Mouse (Mus musculus) stomach, embryonic 16.5 days (tissue): ENCODE measurements at regions not wholly inside any gene's neighbourhood (a gene's known extent, or its start where the extent isn't known, plus 50 kb on each side); places are given as distances from the start of the nearest gene placed in this dataset.

Experiments
- ATAC-seq: fragments of 200-750 bp; cut with Nextera tagmentation; 2 replicates; pipeline ENCODE4 v1.8.0; 2017; ENCODE audit warnings: moderate number of reproducible peaks, moderate TSS enrichment; ENCODE audit not compliant: insufficient read depth, low FRiP score
- H3K27ac ChIP-seq: fragments of 300-500 bp; sonication (generic); 2 replicates; pipeline ENCODE4 v1.5.1; 2014; ENCODE audit warnings: low read length
- H3K27me3 ChIP-seq: fragments of 300-500 bp; sonication (generic); 2 replicates; pipeline ENCODE4 v1.6.1; 2014; ENCODE audit warnings: low read length, control low read depth, mixed read lengths; ENCODE audit not compliant: control insufficient read depth, insufficient read depth
- H3K36me3 ChIP-seq: fragments of 300-500 bp; sonication (generic); 2 replicates; pipeline ENCODE4 v1.6.1; 2014; ENCODE audit warnings: low read length; ENCODE audit not compliant: control insufficient read depth, insufficient read depth
- H3K4me1 ChIP-seq: fragments of 300-500 bp; sonication (generic); 2 replicates; pipeline ENCODE4 v1.6.1; 2014; ENCODE audit warnings: low read length, control low read depth, mixed read lengths; ENCODE audit not compliant: control insufficient read depth, insufficient read depth
- H3K4me2 ChIP-seq: fragments of 300-500 bp; sonication (generic); 2 replicates; pipeline ENCODE4 v1.6.1; 2014; ENCODE audit warnings: low read depth, low read length, mixed read lengths
- H3K4me3 ChIP-seq: fragments of 300-500 bp; sonication (generic); replicated peaks from 2 replicates; pipeline ENCODE4 v1.5.1; 2014; ENCODE audit warnings: mild to moderate bottlenecking, low read length
- H3K9ac ChIP-seq: fragments of 300-500 bp; sonication (generic); 2 replicates; pipeline ENCODE4 v1.6.1; 2014; ENCODE audit warnings: low read length
- H3K9me3 ChIP-seq: fragments of 300-500 bp; sonication (generic); replicated peaks from 2 replicates; pipeline ENCODE4 v1.6.1; 2016; ENCODE audit warnings: low read length, control low read depth; ENCODE audit not compliant: control insufficient read depth
- WGBS: fragments of 180-500 bp; shearing (Covaris S2); extraction: QIAGEN DNeasy Blood & Tissue Kit; methylation state at CpG from one replicate; pipeline ENCODE4 v1.1.7; 2014; 5-methylcytosine and 5-hydroxymethylcytosine counted together

DNA sequence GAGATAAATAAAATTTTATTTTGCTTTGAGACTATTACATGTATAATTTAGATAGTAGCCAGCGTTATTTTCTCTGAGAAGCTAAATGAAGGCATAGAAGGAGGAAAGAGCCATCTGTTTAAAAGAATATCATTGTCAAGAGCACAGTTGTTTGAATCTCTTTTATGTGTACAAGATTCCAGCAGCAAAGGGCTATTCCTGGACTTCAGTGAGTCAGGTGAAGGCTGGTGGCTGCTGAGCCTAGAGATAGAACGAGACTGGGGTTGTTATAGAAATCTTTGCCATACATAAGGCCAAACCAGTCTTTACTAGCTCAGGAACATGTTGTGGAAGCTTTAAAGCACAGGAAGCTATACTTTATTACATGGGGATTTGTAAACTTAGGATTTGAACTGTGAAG lies 261.6 kb downstream of the Adcyap1 start:
- Histone ChIP-seq H3K4me1 (no peaks in the 10 kb centered on the region), H3K9me3 (no peaks in the 10 kb centered on the region), H3K4me3 (no peak overlapping the region), H3K9ac (no peak overlapping the region), H3K27ac (no peak overlapping the region), H3K36me3 (no peaks in the 10 kb centered on the region), H3K27me3 (no peaks in the 10 kb centered on the region), H3K4me2 (no peak overlapping the region)
- WGBS: 80% methylated on average over 2 of the region's 2 CpGs
- ATAC-seq: no peak

- 88% methylated on average over 3 of the region's 3 CpGs for WGBS
Measured at GRCm38 (mm10) chr17:93463621-93464211, 264.9 kb downstream of the Adcyap1 start.

DNA sequence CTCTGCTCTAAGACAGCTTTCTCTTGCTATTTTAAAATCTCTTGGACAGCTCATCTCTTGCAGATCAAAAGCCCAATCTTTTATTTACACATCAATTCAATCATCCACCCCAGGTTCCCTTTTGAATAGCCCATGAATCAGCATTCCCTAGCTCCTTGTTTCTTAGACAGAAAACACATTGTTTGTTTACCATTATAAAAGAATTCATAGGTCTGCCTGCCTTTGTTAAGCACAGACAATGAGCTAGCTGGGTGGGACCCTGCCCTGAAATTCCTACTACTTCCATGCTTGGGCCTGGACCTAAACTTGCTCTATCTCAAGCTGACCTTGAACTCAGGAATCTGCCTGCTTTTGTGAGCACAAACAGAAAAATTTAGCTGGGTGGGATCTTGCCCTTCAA lies 283.6 kb downstream of the Adcyap1 start:
- H3K27me3 ChIP-seq: no peaks in the 10 kb centered on the region
- H3K9me3 ChIP-seq: no peaks in the 10 kb centered on the region
- H3K4me3 ChIP-seq: no peak overlapping the region
- no peak overlapping the region for H3K27ac ChIP-seq
- ATAC-seq: no peak
- no peak overlapping the region for H3K4me2 ChIP-seq
- H3K9ac ChIP-seq: no peak overlapping the region
- H3K4me1 ChIP-seq: no peaks in the 10 kb centered on the region
- no peaks in the 10 kb centered on the region for H3K36me3 ChIP-seq

More at GRCm38 (mm10) chr17:93463621-93464211, 264.9 kb downstream of the Adcyap1 start:
- H3K9ac ChIP-seq: no peak overlapping the region
- no peaks in the 10 kb centered on the region for H3K27me3 ChIP-seq
- H3K4me1 ChIP-seq: no peaks in the 10 kb centered on the region
- H3K27ac ChIP-seq: no peak overlapping the region
- no peak overlapping the region for H3K4me2 ChIP-seq
- ATAC-seq: no peak
- no peaks in the 10 kb centered on the region for H3K9me3 ChIP-seq
- no peak overlapping the region for H3K4me3 ChIP-seq
- no peaks in the 10 kb centered on the region for H3K36me3 ChIP-seq

- WGBS: 53% methylated on average over 1 of the region's 1 CpGs
- no peak overlapping the region for H3K4me3 ChIP-seq
Measured at GRCm38 (mm10) chr17:93484540-93484939, 285.7 kb downstream of the Adcyap1 start.

GRCm38 (mm10) chr17:93486442-93486841 lies 287.6 kb downstream of the Adcyap1 start:
- no peaks in the 10 kb centered on the region for H3K27me3 ChIP-seq
- no peaks in the 10 kb centered on the region for H3K4me1 ChIP-seq
- no peak overlapping the region for H3K9ac ChIP-seq
- no peaks in the 10 kb centered on the region for H3K36me3 ChIP-seq
- no peak overlapping the region for H3K4me2 ChIP-seq
- H3K9me3 ChIP-seq: no peaks in the 10 kb centered on the region
- H3K27ac ChIP-seq: no peak overlapping the region
- H3K4me3 ChIP-seq: no peak overlapping the region
- ATAC-seq: no peak

More at GRCm38 (mm10) chr17:93484540-93484939, 285.7 kb downstream of the Adcyap1 start:
- H3K27me3 ChIP-seq: no peaks in the 10 kb centered on the region
- no peaks in the 10 kb centered on the region for H3K9me3 ChIP-seq
- no peaks in the 10 kb centered on the region for H3K36me3 ChIP-seq
- ATAC-seq: no peak; the same call in 1 of the 2 replicates
- H3K4me2 ChIP-seq: no peak overlapping the region
- no peaks in the 10 kb centered on the region for H3K4me1 ChIP-seq
- no peak overlapping the region for H3K9ac ChIP-seq
- no peak overlapping the region for H3K27ac ChIP-seq

DNA sequence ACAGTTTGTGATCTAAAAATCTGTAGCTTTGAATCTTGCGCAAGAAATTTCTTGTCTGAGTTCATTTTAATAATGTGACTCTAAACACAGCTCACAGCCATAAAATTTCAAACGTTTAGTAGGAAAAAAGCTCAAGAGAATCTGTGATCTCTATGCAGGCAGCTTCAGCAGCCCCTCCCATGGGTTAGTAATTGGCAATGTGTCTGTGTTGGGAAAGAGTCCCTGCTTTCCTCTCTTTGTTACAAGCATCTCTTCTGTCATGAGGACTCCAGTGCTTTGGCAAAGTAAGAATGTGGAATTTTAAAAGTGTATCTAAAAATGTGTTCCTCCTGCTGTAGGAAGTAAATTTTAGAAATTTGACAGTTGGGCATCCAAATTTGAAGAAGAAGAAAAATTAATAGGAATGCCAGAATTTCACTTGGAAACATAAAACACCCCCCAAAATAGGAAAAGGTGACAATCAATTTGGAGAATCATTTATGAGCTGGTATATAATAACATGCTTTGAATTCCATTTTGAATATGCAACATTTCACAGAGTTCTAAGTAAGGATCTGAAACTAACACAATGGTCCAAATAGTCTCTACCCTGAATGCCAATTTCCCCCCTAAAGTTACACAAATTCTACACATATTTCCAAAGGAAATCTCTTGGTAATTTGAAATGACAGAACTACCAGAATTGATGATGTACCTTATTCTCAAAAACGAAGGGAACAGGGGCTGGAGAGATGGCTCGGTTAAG lies 291.3 kb downstream of the Adcyap1 start:
- no peak overlapping the region for H3K4me2 ChIP-seq
- H3K4me3 ChIP-seq: no peak overlapping the region
- H3K9ac ChIP-seq: no peak overlapping the region
- no peak for ATAC-seq
- no peaks in the 10 kb centered on the region for H3K9me3 ChIP-seq
- no peaks in the 10 kb centered on the region for H3K36me3 ChIP-seq
- H3K27me3 ChIP-seq: no peaks in the 10 kb centered on the region
- H3K4me1 ChIP-seq: no peaks in the 10 kb centered on the region
- WGBS: 71% methylated on average over 4 of the region's 4 CpGs
- no peak overlapping the region for H3K27ac ChIP-seq

- no peak overlapping the region for H3K4me3 ChIP-seq
- WGBS: 72% methylated on average over 4 of the region's 4 CpGs
- ATAC-seq: no peak
- no peak overlapping the region for H3K27ac ChIP-seq
- no peak overlapping the region for H3K4me2 ChIP-seq
- no peaks in the 10 kb centered on the region for H3K4me1 ChIP-seq
- H3K36me3 ChIP-seq: no peaks in the 10 kb centered on the region
- H3K9me3 ChIP-seq: no peaks in the 10 kb centered on the region
- H3K9ac ChIP-seq: no peak overlapping the region
- no peaks in the 10 kb centered on the region for H3K27me3 ChIP-seq
Measured at GRCm38 (mm10) chr17:93508882-93509594, 310.2 kb downstream of the Adcyap1 start.

GRCm38 (mm10) chr17:93523406-93523805 lies 324.6 kb downstream of the Adcyap1 start:
- Histone ChIP-seq H3K27me3 (no peaks in the 10 kb centered on the region), H3K36me3 (no peaks in the 10 kb centered on the region), H3K27ac (no peak overlapping the region), H3K4me3 (no peak overlapping the region), H3K4me1 (no peaks in the 10 kb centered on the region), H3K9me3 (no peaks in the 10 kb centered on the region), H3K4me2 (no peak overlapping the region), H3K9ac (no peak overlapping the region)
- ATAC-seq: no peak

DNA sequence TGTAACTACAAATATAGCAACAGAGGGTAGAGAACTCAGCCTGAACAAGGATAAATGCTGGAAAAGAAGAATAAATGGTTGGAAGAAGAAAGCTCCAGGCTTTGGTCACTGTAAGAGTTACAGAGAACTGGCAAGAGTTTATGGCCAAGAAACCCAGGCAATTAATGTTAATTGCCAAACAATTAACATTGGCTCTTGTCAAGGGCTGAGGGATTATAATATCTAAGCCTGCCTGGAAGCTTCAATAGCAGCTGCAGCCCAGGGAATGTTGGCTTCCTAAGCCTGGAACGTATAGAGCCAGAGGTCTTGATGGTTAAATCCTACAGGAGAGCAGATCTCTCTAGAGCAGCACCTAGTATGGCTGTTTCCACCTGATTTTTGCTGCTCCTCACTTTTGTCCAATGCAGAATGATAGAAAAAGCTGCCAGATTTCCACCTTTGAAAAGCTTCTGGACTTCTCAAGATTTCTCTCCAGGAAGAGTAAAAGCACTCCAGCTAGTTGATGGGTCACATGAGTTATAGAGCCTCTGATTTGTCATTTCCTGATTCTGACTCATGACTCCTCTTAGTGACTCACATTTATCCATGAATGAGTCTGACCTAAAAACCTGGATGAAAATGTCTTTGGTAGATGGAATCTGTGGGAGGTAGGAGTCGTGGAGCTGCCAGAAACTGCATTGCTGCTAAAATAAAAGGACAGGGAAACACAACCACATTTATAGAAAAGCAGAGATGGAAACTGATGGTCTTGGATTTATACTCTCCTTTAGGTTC lies 327.2 kb downstream of the Adcyap1 start:
- H3K9ac ChIP-seq: no peak overlapping the region
- no peak overlapping the region for H3K27ac ChIP-seq
- no peak overlapping the region for H3K4me2 ChIP-seq
- no peaks in the 10 kb centered on the region for H3K27me3 ChIP-seq
- H3K4me1 ChIP-seq: no peaks in the 10 kb centered on the region
- ATAC-seq: no peak
- H3K4me3 ChIP-seq: no peak overlapping the region
- no peaks in the 10 kb centered on the region for H3K9me3 ChIP-seq
- 52% methylated on average over 2 of the region's 2 CpGs for WGBS
- H3K36me3 ChIP-seq: no peaks in the 10 kb centered on the region
